Mouse (Mus musculus) thymus, adult 2 months (tissue): ENCODE measurements around the gene Gdf7.

Experiments used
- CTCF ChIP-seq: fragments of 200-500 bp; IDR thresholded peaks from 2 replicates; pipeline ENCODE4 v1.5.1; 2012; ENCODE audit warnings: mild to moderate bottlenecking, control low read depth, low read length, moderate library complexity, borderline replicate concordance; ENCODE audit not compliant: control insufficient read depth, poor library complexity, insufficient read depth; ENCODE audit errors: extremely low read depth
- POLR2A ChIP-seq: fragments of 200-500 bp; IDR thresholded peaks from 2 replicates; pipeline ENCODE4 v1.6.1; 2012; ENCODE audit warnings: mild to moderate bottlenecking, low read length, control low read depth, moderate library complexity; ENCODE audit not compliant: control insufficient read depth, poor library complexity, insufficient read depth; ENCODE audit errors: extremely low read depth

DNA sequence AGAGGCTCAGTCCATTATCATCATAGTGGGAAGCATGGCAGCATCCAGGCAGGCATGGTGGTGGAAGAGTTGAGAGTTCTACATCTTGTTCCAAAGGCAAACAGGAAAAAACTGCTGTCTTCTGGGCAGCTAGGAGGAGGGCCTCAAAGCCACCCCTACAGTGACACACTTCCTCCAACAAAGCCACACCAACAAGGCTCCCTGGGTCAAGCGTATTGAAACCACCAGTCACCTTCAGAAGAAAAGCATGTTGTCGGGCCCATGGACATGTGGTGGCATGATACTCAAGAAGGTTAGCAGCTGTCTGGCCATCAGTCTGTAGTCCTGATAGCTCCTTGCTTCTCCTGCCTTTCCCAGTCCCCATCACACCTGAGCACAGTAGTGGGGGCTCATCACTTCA is 33.7 kb upstream of the Gdf7 start:
- no peak for TF ChIP-seq CTCF
- TF ChIP-seq POLR2A = no peak
